Mouse (Mus musculus): ENCODE results near the gene 4932415D10Rik.
A peak's percentile ranks its signal among the peaks of the same experiment; 100 is the strongest.

Gene 4932415D10Rik

GRCm38 (mm10) chr10:82316482-82316881 lies at the start of gene 4932415D10Rik:
TSS of gene 4932415D10Rik (minus strand) at chr10:82316582.
- DNase-seq (ENCODE audit: extremely low read depth, low read depth, low spot score): no peak

GRCm38 (mm10) chr10:82361911-82362310 lies 45.5 kb upstream of the 4932415D10Rik start:
- no peak for DNase-seq (ENCODE audit: extremely low read depth, low read depth, low spot score)

GRCm38 (mm10) chr10:82355401-82355800 lies 39.0 kb upstream of the 4932415D10Rik start:
- no peak for DNase-seq (ENCODE audit: extremely low read depth, low read depth, low spot score)

GRCm38 (mm10) chr10:82354083-82355010 lies 38.0 kb upstream of the 4932415D10Rik start, which contains the start of gene Gm4924:
TSS of gene Gm4924 (plus strand) at chr10:82354255.
- peak; percentile 10 for DNase-seq (ENCODE audit: extremely low read depth, low read depth, low spot score)

- no peak for DNase-seq (ENCODE audit: extremely low read depth, low read depth, low spot score)
These were observed 13.4 kb upstream of the 4932415D10Rik start for GRCm38 (mm10) chr10:82329826-82330225.

GRCm38 (mm10) chr10:82320134-82320533 lies 3.8 kb upstream of the 4932415D10Rik start:
- no peak for DNase-seq (ENCODE audit: extremely low read depth, low read depth, low spot score)

- no peak for DNase-seq (ENCODE audit: extremely low read depth, low read depth, low spot score)
These were observed 19.9 kb downstream of the 4932415D10Rik start for GRCm38 (mm10) chr10:82296440-82296839.

GRCm38 (mm10) chr10:82257331-82257730 lies 59.1 kb downstream of the 4932415D10Rik start:
- DNase-seq (ENCODE audit: extremely low read depth, low read depth, low spot score): no peak

GRCm38 (mm10) chr10:82245021-82245420 lies 71.4 kb downstream of the 4932415D10Rik start:
- no peak for DNase-seq (ENCODE audit: extremely low read depth, low read depth, low spot score)

- no peak for DNase-seq (ENCODE audit: extremely low read depth, low read depth, low spot score)
These were observed 75.0 kb downstream of the 4932415D10Rik start for GRCm38 (mm10) chr10:82241401-82241788.

GRCm38 (mm10) chr10:82240742-82241400 lies 75.5 kb downstream of the 4932415D10Rik start, which contains the start of gene Zfp938:
TSS of gene Zfp938 (minus strand) at chr10:82241280.
- peak; percentile 11 for DNase-seq (ENCODE audit: extremely low read depth, low read depth, low spot score)

All from fat pad, adult 2 months (tissue).